ENCODE assay signal across 8 mouse cellular contexts in genomic region chr1:193035371-193036238, GRCm38 (mm10). TPM values are rescaled to one million over a fixed set of nuclear protein-coding genes. Genes with fewer than 3 reads are reported as not detected.
A peak's percentile ranks its signal among the peaks of the same experiment; 100 is the strongest.
DNase-seq lines count a peak whose midpoint lies in the region; ATAC-seq and TF ChIP-seq lines count a peak whose summit lies in the region.

Syt14 (minus strand) TSS chr1:193035775.

- peak within 1 kb of the TSS; percentile 35 for H3K27ac ChIP-seq in liver, embryonic 11.5 days (ENCODE audit: low read depth, low read length)
- H3K27ac ChIP-seq in stomach, postnatal 0 days (replicated peaks) = no peak within 1 kb of the TSS

- peak within 1 kb of the TSS; percentile 91 for H3K4me2 ChIP-seq in liver, embryonic 11.5 days
- peak within 1 kb of the TSS; percentile 70 for H3K4me2 ChIP-seq in stomach, postnatal 0 days (replicated peaks; ENCODE audit: low read depth)

- peak within 1 kb of the TSS; percentile 73 for H3K4me3 ChIP-seq in liver, embryonic 11.5 days (ENCODE audit: low read depth, low read length)
- peak within 1 kb of the TSS; percentile 48 for H3K4me3 ChIP-seq in stomach, postnatal 0 days (ENCODE audit: low read depth, low read length)

- H3K36me3 ChIP-seq in liver, embryonic 11.5 days (ENCODE audit: control insufficient read depth, insufficient read depth, low read length) = no peaks in the 10 kb centered on the region
- no peaks in the 10 kb centered on the region for H3K36me3 ChIP-seq in stomach, postnatal 0 days (ENCODE audit: control insufficient read depth, insufficient read depth, low read length)

- H3K9ac ChIP-seq in liver, embryonic 11.5 days (ENCODE audit: low read depth, low read length) = peak within 1 kb of the TSS; percentile 78
- 0 out of 2 replicates have a peak within 1 kb of the TSS, but pooled peaks have one; percentile 8 for H3K9ac ChIP-seq in stomach, postnatal 0 days (ENCODE audit: low read length)

- DNase-seq in 3T3-L1 (ENCODE audit: low read depth, low spot score) = peak; percentile 48
- peak; percentile 90 for DNase-seq in adrenal gland, postnatal 14 days
- DNase-seq in embryo, embryonic 9.5 days (ENCODE audit: extremely low spot score) = peak; percentile 95
- peak; percentile 42 to 73 for DNase-seq in gastrocnemius, postnatal 4 days (ENCODE audit: low spot score in 2 of 2)
- peak; percentile 88 for DNase-seq in kidney, adult 9 months
- peak; percentile 91 for DNase-seq in liver, embryonic 11.5 days (ENCODE audit: low spot score)
- DNase-seq in neural tube, embryonic 10.5 days (ENCODE audit: extremely low spot score, low spot score) = peak; percentile 93
- DNase-seq in stomach, postnatal 0 days (ENCODE audit: low spot score) = peak; percentile 91

- no peaks in the 10 kb centered on the region for H3K27me3 ChIP-seq in liver, embryonic 11.5 days (replicated peaks; ENCODE audit: control insufficient read depth, insufficient read depth, low read length)
- H3K27me3 ChIP-seq in stomach, postnatal 0 days (ENCODE audit: control insufficient read depth, insufficient read depth, low read length) = peaks cover 2% of the 10 kb centered on the region; the same call in 1 of the 2 replicates

- H3K4me1 ChIP-seq in liver, embryonic 11.5 days (replicated peaks; ENCODE audit: control insufficient read depth, insufficient read depth, low read length) = no peaks in the 10 kb centered on the region; the same call in 1 of the 2 replicates
- H3K4me1 ChIP-seq in stomach, postnatal 0 days (replicated peaks; ENCODE audit: control insufficient read depth, insufficient read depth) = no peaks in the 10 kb centered on the region; the same call in 1 of the 2 replicates

- TF ChIP-seq CTCF in stomach, postnatal 0 days (IDR thresholded peaks at IDR 0.05; ENCODE audit: low read depth) = no peak

- no peak for TF ChIP-seq EP300 in stomach, postnatal 0 days (optimal IDR thresholded peaks at IDR 0.05)

- H3K9me3 ChIP-seq in liver, embryonic 11.5 days (ENCODE audit: control insufficient read depth, low read length) = no peaks in the 10 kb centered on the region
- H3K9me3 ChIP-seq in stomach, postnatal 0 days (ENCODE audit: control insufficient read depth, low read length) = no peaks in the 10 kb centered on the region

- WGBS in liver, embryonic 11.5 days = under 1% methylated on average over 65 of the region's 67 CpGs
- WGBS in stomach, postnatal 0 days = under 1% methylated on average over 64 of the region's 67 CpGs

- ATAC-seq in liver, embryonic 11.5 days (replicated peaks; ENCODE audit: low FRiP score) = peak; percentile 99
- peak; percentile 95 for ATAC-seq in stomach, postnatal 0 days (ENCODE audit: low FRiP score, low TSS enrichment)

RNA-seq across cellular contexts. Expression of gene Syt14, which starts in this region (rescaled TPM):
- total RNA-seq in adrenal gland, postnatal 14 days (2021) = 6.6 and 6.8 TPM in 2 replicates
- total RNA-seq in gastrocnemius, postnatal 4 days (2021) = 1 to 10 TPM; 1.4 to 1.5 TPM
- polyA plus RNA-seq in liver, embryonic 11.5 days (2014; fragmentation: Nextera tagmentation; extraction: Ambion mirVana) = 2.3 TPM in 2 replicates
- polyA plus RNA-seq in stomach, postnatal 0 days (2015; fragmentation: Nextera tagmentation; extraction: Ambion mirVana) = 0.17 and 0.22 TPM in 2 replicates

Comparison
In these comparisons a context has a peak if more than half of its experiments do, and no peak if none do; other contexts are left out.
1. Peak in DNase-seq, ATAC-seq, H3K4me3 ChIP-seq, H3K9ac ChIP-seq and H3K4me2 ChIP-seq in stomach, postnatal 0 days; RNA of the gene not detected or under 1 TPM.